Mouse (Mus musculus) left cerebral cortex, postnatal 36 days (tissue): ENCODE measurements around the gene Camk1. TPM values are rescaled to one million over a fixed set of nuclear protein-coding genes. Genes with fewer than 3 reads are reported as not detected.

Experiments
- DNase-seq, 2 experiments: peaks; one replicate each; pipeline ENCODE4 v3.0.0; 2021 to 2022; ENCODE audit warnings: low spot score in 2 of 2, mixed read lengths in 1 of 2
- intact Hi-C: fragments of 180-260 bp; cut with DNase I; formaldehyde crosslinking; loops from one replicate; pipeline ENCODE4 v1.15.1; 2025
- total RNA-seq, 2 experiments: library from RNA; stranded (reverse); gene quantifications; 2 replicates each; pipeline ENCODE4 v1.2.3; 2021

Gene Camk1
- 100 to 1,000 TPM; 106 to 123 TPM for total RNA-seq

DNA sequence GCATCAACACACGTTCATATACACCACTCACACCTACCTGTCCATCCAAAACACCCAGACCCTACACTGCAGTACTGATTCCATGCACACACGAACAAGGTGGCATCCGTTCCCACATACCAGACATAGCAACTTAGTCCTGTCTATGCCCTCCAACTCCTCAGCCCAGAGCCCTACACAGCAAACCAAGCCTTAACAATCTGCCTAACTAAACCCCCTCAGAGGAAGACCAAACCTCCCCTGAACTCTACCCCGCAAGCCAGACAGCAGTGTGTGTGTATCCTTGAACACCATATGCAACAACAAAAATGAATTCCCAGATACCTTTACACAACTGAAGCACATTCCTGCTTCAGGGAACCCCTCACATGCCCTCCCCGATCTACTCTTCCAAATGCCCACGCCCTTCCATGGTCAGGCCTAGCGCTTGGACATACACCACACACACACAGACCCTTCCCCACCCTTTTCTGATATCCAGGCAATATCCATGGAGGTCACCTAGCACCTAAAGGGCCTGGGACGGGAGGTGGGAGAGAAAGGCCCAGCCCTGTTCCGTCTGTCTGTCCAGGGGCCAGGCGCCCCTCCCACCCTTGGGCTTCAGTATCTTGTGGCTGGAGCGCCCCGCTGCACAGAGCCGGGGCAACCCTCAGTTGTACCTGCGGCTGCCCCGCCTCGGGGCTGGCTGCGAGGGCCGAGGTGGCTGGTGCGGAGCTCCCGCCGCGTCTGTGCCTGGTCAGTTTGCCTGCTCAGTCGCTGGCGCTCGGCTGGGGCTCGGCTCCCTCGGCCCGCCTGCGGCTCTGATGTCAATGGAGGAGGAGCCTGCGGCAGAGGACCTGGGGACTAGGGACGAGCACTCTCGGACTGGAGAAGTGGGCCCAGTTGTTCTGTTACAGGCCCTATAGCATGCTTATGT, at the start of gene Camk1:
Camk1 (minus strand) TSS at position 808 of the 916 bp plus-strand sequence.
- DNase-seq = peak; percentile 79 to 85
- intact Hi-C loops = loop anchor here (5.0 kb wide), 2 partner anchors 34 to 79 kb away; partner anchors contain the start of genes Arpc4 and Tada3

DNA sequence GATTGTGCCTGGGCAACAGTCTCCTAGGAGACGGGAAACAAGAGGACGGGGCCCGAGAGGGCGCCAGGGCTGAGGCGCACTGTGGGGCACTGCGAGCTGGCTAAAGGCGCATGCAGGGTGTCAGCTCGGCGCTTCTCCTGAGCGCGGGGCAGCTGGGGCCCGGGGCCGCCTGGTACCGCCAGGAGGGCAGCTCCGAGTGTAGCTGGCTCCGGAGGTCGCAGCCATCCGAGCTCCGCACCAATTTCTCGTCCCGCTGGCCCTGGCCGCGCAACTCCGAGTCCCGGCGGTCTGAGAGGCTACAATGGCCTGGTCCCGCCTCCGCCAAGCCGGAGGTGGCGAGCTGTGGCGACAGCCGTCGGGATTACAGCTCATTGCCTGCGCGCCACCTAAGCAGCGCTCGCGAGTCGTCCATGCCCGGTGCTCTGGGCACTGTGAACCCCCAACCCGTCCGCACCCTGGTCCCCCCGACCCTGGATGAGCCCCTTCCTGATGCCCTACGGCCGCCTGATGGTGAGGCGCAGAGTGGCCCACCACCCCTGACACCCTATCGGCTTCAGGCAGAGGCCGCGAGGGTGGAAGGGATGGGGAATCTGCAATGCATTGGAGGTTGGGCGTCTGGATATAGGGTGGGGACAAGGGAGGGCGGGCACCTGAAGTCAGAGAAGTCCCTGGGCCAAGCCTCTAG, 48.7 kb upstream of the Camk1 start:
- DNase-seq = peak; percentile 48 to 58
- intact Hi-C loops = no loop called here

DNA sequence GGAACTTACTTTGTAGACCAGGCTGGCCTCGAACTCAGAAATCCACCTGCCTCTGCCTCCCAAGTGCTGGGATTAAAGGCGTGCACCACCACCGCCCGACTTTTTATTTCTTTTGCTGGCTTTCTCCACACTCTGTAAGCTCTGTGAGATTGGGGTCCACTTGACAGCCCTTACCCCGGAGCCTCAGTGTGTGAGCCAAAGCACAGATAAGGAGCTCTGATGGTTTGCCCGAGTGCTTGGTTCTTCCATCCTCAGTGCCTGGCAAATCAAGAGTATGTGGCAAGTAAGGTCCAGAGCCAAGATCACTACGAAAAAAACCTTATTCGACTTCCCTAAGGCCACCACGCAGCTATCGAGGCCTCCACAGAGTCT, 48.2 kb upstream of the Camk1 start:
- intact Hi-C loops = no loop called here
- no peak for DNase-seq

DNA sequence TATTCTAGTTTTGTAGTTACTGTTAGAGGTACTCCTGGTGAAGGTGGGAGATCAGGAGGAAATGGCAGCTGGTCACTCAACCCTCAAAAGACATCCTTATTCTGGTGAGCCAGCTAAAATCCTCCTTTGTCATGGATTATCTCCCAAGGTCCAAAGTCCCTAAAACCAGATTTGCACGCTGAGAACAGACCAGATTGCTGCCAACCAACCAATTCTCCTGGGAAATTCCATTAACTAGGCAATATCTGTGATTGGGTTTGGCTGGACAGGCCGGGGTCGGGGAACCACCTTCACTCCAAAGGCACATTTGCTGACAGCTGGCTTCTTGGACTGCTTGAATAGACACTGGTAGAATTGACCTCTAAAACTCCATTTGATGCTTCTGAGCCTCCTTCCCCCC, 46.9 kb upstream of the Camk1 start:
- no peak for DNase-seq
- intact Hi-C loops = no loop called here

DNA sequence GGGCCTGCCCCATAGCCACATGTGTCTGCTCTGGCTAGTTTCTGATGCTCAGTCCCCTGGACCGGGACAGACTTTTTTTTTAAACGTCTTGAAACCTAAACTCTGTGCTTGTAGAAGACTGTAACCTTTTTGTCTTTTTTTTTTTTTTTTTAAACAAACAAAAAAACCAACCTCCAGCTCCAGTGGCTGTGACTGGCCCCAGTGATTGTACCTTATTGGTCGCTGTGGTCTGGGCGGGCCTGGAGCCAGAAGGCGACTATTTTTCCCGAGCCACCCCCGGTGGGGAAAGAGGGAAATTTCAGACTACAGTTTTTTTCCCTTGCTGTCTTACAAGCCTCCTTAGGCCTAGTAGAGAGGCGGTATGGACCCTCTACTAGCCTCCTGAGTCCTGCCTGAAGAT, 45.2 kb upstream of the Camk1 start, which contains the start of gene Ttll3:
Ttll3 (plus strand) TSS at position 301 of the 400 bp plus-strand sequence.
- intact Hi-C loops = no loop called here

DNA sequence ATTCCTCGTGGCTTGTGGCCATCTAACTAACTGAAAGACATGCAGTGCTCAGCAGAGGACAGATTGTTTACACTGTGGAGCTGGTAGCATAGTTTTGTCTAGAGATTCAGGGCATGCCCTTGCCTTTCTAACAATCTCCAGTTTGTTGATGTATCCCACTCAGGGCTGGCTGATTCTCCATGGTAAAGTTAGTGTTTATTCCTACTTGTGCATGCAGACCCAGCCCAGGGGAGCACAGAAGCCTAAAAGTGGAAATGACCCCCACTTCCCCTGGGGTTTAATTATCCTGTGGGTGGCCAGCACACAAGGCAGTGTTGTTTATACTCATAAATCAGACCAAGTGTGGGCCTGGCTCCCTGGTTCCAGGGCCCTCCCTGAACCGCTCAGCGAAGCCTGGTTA, 42.2 kb upstream of the Camk1 start:
- DNase-seq = no peak
- intact Hi-C loops = no loop called here

More for the DNA sequence above, 45.2 kb upstream of the Camk1 start, which contains the start of gene Ttll3:
- DNase-seq = no peak

DNA sequence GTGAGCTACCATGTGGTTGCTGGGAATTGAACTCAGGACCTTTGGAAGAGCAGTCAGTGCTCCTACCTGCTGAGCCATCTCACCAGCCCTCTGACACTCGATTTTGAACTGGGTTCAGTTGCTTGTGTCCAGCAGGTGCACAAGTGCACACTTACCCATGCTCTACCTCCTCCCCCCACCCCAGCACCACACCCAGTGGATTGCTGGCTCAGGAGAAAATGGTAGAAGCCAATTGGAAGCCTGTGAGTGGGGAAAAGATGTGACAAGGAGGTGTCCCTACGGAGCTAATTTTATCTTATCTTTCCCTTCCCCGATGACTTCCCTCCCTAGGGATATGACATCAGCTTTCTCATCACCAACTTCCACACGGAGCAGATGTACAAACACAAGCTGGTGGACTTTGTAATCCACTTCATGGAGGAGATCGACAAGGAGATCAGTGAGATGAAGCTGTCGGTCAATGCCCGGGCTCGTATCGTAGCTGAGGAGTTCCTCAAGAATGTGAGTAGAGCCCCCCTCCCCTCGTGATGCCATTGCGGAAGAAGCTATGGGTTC, 41.5 kb upstream of the Camk1 start:
- DNase-seq = no peak
- intact Hi-C loops = no loop called here

DNA sequence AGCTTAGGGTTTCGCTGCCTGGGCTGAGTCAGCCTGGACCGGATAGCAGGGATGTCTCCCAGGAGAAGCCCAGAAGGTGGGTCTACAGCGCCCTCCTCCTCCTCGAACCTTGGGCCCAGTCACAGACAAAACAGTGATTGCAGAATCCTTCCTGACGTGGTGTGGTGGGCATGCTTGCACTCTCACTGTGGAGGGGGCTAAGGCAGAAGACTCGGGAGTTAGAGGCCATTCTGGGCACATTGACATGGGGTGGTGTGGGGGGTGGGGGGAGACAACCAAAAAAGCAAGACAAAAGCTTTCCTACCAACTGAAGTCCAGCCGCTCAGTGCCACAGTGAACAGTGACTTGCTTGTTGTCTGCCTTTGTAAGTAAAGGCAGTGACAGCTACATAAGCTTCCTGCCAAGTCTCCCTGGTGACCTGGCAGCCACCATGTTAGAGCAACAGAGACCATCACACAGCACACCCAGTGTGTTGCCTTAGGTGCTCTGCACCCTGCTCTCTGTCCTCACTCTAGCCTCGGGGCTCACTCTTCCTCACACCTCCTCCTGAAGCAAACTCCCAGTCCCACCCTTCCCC, 40.7 kb upstream of the Camk1 start:
- no peak for DNase-seq
- intact Hi-C loops = no loop called here

DNA sequence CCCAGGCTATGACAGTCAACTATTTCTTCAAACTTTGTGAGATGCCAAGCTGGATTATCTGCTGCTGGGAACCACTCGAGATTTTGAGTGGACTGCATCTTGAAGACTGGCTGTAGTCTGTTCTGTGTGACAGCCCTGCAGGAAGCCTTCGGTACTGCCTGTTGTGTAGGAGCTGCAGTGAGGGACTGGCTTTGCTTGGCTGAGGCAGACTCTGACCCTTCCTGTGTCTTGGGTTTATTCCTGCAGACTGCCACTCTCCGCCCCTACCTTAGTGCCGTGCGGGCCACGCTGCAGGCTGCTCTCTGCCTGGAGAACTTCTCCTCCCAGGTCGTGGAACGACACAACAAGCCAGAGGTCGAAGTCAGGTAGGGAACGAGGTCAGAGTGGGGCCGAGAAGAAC, 36.7 kb upstream of the Camk1 start:
- intact Hi-C loops = no loop called here
- no peak for DNase-seq

DNA sequence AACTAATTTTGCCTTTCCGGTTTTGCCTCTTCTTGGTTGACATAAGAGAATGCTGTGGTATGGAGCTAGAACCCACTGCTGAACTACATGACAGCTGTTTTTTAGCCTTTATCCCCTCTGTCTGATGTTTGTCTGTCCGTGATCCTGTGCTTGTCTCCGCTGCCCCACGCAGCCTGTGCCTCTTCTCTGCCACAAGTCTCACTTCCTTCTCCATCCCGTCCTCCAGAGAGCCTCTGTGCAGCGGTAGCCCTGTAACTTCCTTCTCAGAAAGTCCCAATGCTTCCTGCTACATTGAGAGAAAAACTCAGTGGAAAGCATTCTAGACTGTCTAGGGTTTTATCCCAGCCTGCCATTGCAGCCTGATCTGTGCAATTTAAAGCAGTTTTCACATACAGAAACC, 35.5 kb upstream of the Camk1 start:
- intact Hi-C loops = loop anchor here (2.0 to 5.0 kb wide), 2 partner anchors 37 to 52 kb away; partner anchors contain the start of genes Camk1 and Ogg1
- no peak for DNase-seq

DNA sequence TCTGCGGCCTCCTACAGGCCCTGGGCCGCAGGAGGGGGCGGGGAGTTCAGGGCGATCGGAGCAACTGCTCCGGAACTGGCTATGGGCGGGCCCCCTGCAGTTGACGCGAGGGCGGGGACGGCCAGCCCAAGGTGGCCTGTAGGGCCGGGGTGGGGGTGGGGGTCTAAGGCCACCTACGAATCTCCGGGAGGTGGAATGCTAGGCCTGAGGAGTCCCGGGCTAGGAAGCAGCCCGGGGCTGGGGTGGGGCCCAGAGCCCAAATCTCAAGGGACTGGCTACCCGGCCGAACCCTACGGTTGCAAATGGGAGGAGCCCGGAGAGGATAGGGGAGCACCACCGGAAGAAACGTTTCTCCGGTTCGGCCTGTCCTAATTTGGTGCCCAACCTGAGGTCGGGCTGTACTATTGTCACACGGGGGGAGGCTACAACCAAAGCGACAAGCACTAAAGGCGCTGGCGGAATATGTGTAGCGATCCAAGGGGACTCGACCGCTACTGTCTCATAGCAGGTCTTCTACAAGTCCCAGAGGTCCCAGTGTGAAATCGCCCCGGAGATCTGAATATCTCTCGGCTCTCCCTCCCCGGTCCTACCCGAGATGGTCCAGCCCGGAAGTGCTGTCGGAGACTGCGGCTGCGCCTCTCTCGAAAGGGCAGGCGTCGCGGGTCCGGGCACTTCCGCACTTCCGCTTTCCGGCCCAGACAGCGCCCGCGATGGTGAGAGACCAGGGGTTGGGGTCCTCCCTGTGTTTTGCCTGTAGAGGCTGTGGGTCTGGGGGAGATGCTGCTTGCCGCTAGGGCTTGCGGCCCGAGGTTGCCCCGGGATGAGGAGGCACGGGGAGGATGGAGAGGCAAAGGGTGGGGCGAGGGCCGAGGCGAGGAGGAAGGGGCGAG, 34.0 kb upstream of the Camk1 start, which contains the start of the genes Tada3 and Arpc4:
Tada3 (minus strand) TSS at position 388 of the 890 bp plus-strand sequence.
Arpc4 (plus strand) TSS at position 620 of the 890 bp plus-strand sequence.
- DNase-seq = peak; percentile 91 to 92
- intact Hi-C loops = loop anchor here (2.0 to 5.0 kb wide), 2 partner anchors 35 to 51 kb away; partner anchors contain the start of genes Camk1 and Ogg1

DNA sequence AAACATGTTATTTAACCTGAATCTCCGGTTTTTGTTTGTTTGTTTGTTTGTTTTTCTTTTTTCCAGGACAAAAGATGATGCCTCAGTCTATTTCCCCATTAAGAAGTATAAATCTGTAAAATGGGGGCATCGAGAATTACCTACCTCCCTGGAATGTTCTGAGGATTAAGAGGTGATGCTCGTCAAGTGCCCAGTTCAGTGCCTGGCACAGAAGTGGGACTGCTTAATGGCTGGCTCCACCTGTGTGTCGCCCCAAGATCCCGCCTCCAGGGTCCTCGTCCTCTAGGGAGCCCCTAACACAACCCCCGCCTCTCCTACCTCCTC, 33.4 kb upstream of the Camk1 start:
- intact Hi-C loops = loop anchor here (5.0 kb wide), 1 partner anchor 35 kb away; the partner anchor contains the start of gene Camk1
- DNase-seq = no peak

DNA sequence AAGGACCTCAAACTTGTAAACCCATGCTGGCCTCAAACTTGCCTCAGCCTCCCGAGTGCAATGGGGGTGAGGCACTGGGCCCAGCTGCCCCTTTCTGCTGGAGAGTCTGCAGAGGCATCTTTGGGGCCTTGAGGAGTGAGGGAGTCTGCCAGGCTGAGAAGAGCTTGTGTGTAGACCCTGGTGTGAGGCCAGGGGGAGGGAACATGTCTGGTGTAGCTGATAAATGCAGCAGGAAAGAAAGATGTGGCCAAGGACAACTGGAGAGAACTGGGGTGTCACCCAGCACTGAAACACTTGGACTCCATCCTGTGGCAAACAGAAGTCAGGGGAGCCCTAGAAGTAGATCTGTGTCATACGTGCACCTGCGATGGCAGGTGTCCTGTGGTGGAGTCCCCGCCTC, 29.7 kb upstream of the Camk1 start:
- DNase-seq = no peak
- intact Hi-C loops = no loop called here

DNA sequence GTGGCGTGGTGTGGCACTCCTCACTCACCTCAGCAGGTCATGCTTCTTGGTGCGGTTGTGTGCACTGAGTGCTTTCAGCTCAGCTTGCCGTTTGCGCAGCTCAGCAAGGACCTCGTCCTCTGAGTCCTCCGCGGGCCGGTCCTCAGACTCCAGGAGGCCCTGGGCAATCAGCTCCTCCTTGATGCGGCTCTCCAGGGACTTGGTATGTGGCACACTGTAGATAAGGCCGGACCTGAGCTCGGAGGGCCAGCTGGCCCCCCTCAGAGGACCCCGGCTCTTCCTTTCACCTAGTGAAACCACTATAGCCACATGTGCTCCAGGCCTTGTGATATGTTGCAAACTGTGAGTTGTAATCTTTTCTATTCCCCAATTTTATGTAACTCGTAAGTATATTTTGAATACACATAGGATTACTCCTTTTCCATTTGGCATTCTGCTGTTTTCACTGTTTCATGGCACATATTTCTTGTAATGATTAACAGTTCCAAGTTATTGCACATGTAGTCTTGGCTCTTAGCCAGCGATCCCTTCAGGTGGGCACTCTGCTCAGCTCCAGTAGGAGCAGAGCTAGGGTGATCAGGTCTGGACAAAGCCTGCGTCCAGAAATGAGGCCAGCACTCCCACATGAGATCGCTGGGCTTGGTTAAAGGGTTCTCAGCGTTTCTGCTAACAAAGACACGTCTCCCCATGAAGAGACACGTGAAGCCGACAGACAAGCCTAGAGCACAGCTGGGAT, 26.6 kb upstream of the Camk1 start:
- intact Hi-C loops = no loop called here
- no peak for DNase-seq

DNA sequence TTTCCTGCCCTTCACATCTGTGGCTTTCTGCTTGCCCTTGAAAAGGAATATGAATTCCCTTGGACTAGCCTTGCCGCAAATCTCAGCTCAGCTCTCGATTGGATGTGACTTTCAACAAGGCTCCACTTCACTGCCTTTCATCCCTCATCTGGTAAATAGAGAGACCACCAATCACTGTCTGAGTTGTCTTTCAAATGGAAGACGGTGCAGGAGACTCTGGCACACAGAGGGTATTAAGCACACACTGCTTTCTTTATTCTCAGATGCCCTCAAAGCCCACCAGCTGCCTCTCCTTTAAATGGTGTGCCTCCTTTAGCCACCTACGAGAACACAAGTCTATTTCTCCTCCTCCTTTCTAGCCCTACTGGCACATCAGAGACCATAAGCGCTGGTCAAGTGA, 24.8 kb upstream of the Camk1 start:
- no peak for DNase-seq
- intact Hi-C loops = no loop called here

DNA sequence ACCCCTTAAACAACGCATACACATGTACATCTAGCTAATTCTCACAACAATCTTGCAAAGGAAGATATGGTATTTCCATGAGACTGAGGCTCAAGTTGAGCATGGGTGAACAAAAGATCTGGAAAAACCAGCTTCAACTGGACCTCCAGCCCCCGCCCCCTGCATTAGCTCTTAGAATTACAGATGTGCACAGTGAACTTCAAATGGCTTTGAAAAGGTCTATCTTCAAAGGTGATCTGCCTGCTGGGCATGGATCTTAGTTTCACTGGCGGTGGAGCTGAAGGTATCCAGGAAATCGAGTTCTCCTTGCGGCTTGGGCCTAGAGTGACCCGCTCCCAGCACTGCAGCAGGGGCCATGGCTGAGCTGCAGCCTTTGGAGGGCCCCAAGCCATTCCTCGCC, 24.3 kb upstream of the Camk1 start:
- no peak for DNase-seq
- intact Hi-C loops = no loop called here

DNA sequence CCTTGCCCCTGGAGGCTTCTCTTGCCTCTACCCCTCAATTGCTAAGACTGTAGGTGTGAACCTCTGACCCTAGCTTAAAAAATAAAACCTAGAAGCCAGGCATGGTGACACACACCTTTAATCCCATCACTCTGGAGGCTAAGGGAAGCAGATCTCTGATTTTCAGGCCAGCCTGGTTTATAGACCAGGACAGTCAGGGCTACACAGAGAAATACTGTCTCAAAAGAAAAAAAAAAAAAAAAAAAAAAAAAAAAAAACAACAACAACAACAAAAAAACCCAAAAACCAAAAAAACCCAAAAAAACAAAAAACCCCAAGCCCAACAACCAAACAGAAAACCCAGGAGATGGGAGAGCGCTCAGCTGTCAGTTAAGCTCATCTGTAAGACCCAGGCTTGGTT, 23.8 kb upstream of the Camk1 start:
- intact Hi-C loops = no loop called here
- DNase-seq = no peak

DNA sequence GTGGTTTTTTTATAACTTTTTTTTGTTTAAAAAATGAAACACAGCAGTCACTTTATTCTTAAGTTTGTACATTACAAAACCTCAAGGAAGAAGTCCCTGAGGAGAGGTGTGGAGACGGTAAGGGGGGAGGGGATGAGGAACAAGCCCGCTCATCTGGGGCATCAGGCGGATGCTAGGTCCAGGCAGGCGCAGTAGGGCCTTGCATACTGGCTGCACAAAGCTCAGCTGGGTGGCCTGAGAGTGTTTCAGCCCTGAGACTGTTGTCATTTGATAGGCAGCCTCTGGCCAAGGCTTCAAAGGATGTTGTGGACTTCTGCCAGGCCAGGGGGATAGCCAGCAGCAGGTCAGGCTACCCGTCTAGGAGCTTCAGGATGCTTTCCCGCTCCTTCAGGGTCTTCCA, 22.9 kb upstream of the Camk1 start:
- DNase-seq = no peak
- intact Hi-C loops = no loop called here
